8 mouse cellular contexts compared by ENCODE assay signal in genomic region chr12:79949101-79949824, GRCm38 (mm10).
DNase-seq lines count a peak whose midpoint lies in the region; ATAC-seq and TF ChIP-seq lines count a peak whose summit lies in the region.

No protein-coding gene starts in this region.

- H3K9ac ChIP-seq in midbrain, embryonic 16.5 days (ENCODE audit: low read depth, low read length): no peak overlapping the region

- no peaks in the 10 kb centered on the region for H3K36me3 ChIP-seq in midbrain, embryonic 10.5 days
- no peaks in the 10 kb centered on the region for H3K36me3 ChIP-seq in midbrain, embryonic 16.5 days (ENCODE audit: control insufficient read depth, insufficient read depth, low read length)
- H3K36me3 ChIP-seq in kidney, adult 2 months (ENCODE audit: control insufficient read depth, insufficient read depth, low read length): no peaks in the 10 kb centered on the region

- peaks cover 31% of the 10 kb centered on the region for H3K27me3 ChIP-seq in midbrain, embryonic 10.5 days (ENCODE audit: low read depth, poor library complexity, severe bottlenecking)
- no peaks in the 10 kb centered on the region for H3K27me3 ChIP-seq in midbrain, embryonic 16.5 days (ENCODE audit: control insufficient read depth, insufficient read depth, low read depth, low read length)
- H3K27me3 ChIP-seq in kidney, adult 2 months (replicated peaks; ENCODE audit: control insufficient read depth, insufficient read depth, low read length): no peaks in the 10 kb centered on the region

- H3K4me3 ChIP-seq in midbrain, embryonic 10.5 days: no peak overlapping the region
- H3K4me3 ChIP-seq in midbrain, embryonic 16.5 days (ENCODE audit: low read depth, low read length): no peak overlapping the region
- H3K4me3 ChIP-seq in kidney, adult 2 months (ENCODE audit: insufficient read depth, low read depth, low read length): no peak overlapping the region

- WGBS in midbrain, embryonic 10.5 days: 36% methylated on average over 14 of the region's 14 CpGs
- whole genome bisulfite sequencing in midbrain, embryonic 16.5 days: 29% methylated on average over 14 of the region's 14 CpGs
- WGBS in kidney, adult 2 months: 29% methylated on average over 14 of the region's 14 CpGs

- TF ChIP-seq POLR2A in kidney, adult 2 months (IDR thresholded peaks at IDR 0.05; ENCODE audit: low read depth, low read length): no peak

- peaks cover 54% of the 10 kb centered on the region for H3K4me1 ChIP-seq in midbrain, embryonic 10.5 days
- H3K4me1 ChIP-seq in midbrain, embryonic 16.5 days (ENCODE audit: control insufficient read depth, insufficient read depth, low read length): 0 out of 2 replicates have a peak, but pooled peaks cover 3% of the 10 kb centered on the region
- peaks cover 8% of the 10 kb centered on the region for H3K4me1 ChIP-seq in kidney, adult 2 months (ENCODE audit: control insufficient read depth, insufficient read depth, low read length)

- ATAC-seq in midbrain, embryonic 16.5 days: no peak
- ATAC-seq in erythroblast, adult 5-6 weeks (replicated peaks; ENCODE audit: low FRiP score, poor library complexity, severe bottlenecking): no peak

- TF ChIP-seq CTCF in kidney, adult 2 months (conservative IDR thresholded peaks at IDR 0.05; ENCODE audit: insufficient read depth, insufficient read length, low read depth, low read length): no peak

- no peak overlapping the region for H3K4me2 ChIP-seq in midbrain, embryonic 16.5 days (ENCODE audit: low read length)

- H3K27ac ChIP-seq in midbrain, embryonic 10.5 days (replicated peaks): peak overlapping the region; percentile 77
- H3K27ac ChIP-seq in midbrain, embryonic 16.5 days (ENCODE audit: low read length): no peak overlapping the region
- H3K27ac ChIP-seq in kidney, adult 2 months (ENCODE audit: insufficient read depth, low read depth, low read length): peak overlapping the region; percentile 53

- no peaks in the 10 kb centered on the region for H3K9me3 ChIP-seq in midbrain, embryonic 10.5 days (replicated peaks)
- H3K9me3 ChIP-seq in midbrain, embryonic 16.5 days (replicated peaks; ENCODE audit: control insufficient read depth, low read length, poor library complexity, severe bottlenecking): no peaks in the 10 kb centered on the region

- peak; percentile 55 for DNase-seq in midbrain, embryonic 10.5 days (ENCODE audit: low spot score)
- DNase-seq in heart, adult 9 months (ENCODE audit: low spot score in 2 of 2): peak; percentile 89 to 92
- DNase-seq in kidney, adult 2 months: peak; percentile 91
- DNase-seq in mesoderm, embryonic 11.5 days (ENCODE audit: low read depth, low spot score): peak; percentile 82
- no peak for DNase-seq in layer of hippocampus, adult 9-11 months
- no peak for DNase-seq in left cerebral cortex, adult 9 months (ENCODE audit: low spot score in 2 of 2)

Comparison
In these comparisons a context has a peak if more than half of its experiments do, and no peak if none do; other contexts are left out.
1. DNase-seq: peak in midbrain, embryonic 10.5 days (single experiment), heart, adult 9 months (2 of 2), kidney, adult 2 months (single experiment) and mesoderm, embryonic 11.5 days (single experiment); none in layer of hippocampus, adult 9-11 months (single experiment) and left cerebral cortex, adult 9 months (0 of 2).